Mouse (Mus musculus) embryonic fibroblast, embryonic 13.5 days (primary cell): ENCODE data around the gene Zfp652.

Experiments used
- CTCF ChIP-seq: IDR thresholded peaks from 2 replicates; pipeline ENCODE4 v1.5.1; 2011; ENCODE audit warnings: mild to moderate bottlenecking, control low read depth, low read length, moderate library complexity, borderline replicate concordance; ENCODE audit not compliant: insufficient read depth
- POLR2A ChIP-seq: IDR thresholded peaks from 2 replicates; pipeline ENCODE4 v1.6.1; 2011; ENCODE audit warnings: low read depth, mild to moderate bottlenecking, control low read depth, low read length, moderate library complexity

GRCm38 (mm10) chr11:95704970-95705330 is 7.5 kb upstream of the Zfp652 start:
- no peak for TF ChIP-seq POLR2A
- no peak for TF ChIP-seq CTCF
